Mouse (Mus musculus) adrenal gland (tissue): ENCODE results near the gene Rfwd3.
"Not testable (repeated sequence)": the region's sequence is repeated elsewhere in the genome, so short reads cannot be mapped to it uniquely, and the experiment has no call there.

Experiments
- intact Hi-C: fragments of 180-260 bp; cut with DNase I; formaldehyde crosslinking; loops from one replicate; pipeline ENCODE4 v1.15.1; 2025
- long read RNA-seq, 2 experiments: library from polyadenylated mRNA; unstranded; transcript quantifications; one replicate each; pipeline ENCODE4 v2.0.0; 2020; ENCODE audit warnings: borderline replicate concordance in 1 of 2; ENCODE audit not compliant: insufficient replicate concordance in 1 of 2

Rfwd3 gene
- long read RNA-seq, experiment 1, full-length matches to known transcripts = 2 of 9 reads
- long read RNA-seq, experiment 1, partial matches to known transcripts = 6 of 9 reads
- long read RNA-seq, experiment 1, other reads (novel, unspliced or antisense) = 1 of 9 reads
- long read RNA-seq, experiment 2, full-length matches to known transcripts = 5 of 15 reads
- long read RNA-seq, experiment 2, partial matches to known transcripts = 2 of 15 reads
- long read RNA-seq, experiment 2, other reads (novel, unspliced or antisense) = 8 of 15 reads

DNA sequence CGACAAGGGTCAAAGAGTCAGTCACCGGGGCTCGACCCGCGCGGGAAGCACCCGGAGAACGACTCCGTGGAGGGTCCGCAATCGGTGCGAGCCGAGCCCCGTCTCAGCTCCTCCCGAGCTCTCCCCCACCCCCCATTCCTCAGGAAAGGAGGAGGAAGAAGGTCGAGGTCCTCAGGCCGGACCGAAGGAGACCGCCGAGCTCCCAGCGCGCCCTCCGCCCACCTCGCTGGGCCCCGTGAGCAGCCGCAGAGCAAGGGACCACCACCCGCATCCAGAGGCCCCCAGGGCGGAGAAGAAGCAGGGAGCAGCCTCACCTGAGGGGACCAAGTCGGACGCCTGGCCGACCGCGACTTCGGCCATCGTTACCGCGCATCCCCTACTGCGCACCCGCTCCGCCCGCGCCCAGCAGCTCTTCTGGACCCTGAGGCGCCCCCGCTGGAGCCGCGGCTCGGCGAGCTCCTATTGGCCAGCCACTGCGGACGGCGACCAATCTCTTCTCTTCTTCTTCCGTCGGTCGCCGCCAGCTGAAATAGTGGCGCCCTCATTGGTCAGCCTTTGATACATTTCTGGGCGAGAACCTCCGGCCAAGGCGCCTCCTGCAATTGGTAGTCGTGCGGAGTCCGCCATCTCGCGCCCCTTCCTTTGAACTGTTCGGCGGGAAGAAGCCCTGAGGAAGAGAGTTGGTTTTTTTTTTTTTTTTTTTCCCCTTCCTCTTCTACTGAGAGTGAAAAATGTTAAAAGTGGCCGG is at the start of gene Rfwd3:
Gene Rfwd3 (minus strand): TSS at position 402 of the 748 bp plus-strand sequence.
- intact Hi-C loops = no loop called here

DNA sequence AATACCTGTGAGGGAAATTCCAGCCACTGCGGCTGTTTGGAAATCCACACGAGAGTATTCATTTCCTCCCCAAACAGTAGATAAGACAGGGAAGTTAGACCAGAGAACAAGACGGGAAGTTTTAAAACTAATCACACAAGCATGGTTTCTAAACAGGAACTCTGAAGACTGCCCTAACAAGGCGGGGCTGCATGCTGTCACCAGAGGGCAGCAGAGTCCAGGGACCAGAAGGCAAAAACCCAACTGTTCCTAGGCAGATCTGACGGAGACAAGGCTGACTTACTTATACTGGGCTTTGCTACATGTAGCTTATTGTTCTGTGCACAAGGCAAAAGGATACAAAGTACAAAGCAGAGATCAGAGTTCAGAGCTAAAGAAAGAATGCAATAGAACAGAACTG is 43.2 kb upstream of the Rfwd3 start:
- intact Hi-C loops = loop anchor here (2.0 to 10.0 kb wide), 2 partner anchors 96 to 322 kb away; no protein-coding TSS in a partner anchor

DNA sequence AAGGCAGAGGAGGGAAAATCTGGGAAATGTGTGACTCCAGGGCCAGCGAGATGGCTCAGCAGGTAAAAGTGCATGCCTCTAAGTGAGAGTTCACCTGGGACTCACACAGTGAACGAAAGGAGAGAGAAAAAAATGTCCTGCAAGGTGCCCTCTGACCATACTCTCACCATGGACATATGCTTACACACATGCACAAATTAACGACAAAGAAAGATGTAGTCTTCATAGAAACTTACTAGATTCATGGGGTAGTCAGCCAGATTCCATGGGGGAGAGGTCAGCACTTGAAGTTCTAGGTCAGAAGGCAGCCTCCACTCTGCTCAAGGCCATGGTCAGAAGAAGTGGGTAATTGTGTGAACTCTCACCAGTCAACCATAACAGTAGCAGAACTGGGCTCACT is 40.2 kb upstream of the Rfwd3 start:
- intact Hi-C loops = loop anchor here (10.0 kb wide), 1 partner anchor 325 kb away; no protein-coding TSS in a partner anchor

DNA sequence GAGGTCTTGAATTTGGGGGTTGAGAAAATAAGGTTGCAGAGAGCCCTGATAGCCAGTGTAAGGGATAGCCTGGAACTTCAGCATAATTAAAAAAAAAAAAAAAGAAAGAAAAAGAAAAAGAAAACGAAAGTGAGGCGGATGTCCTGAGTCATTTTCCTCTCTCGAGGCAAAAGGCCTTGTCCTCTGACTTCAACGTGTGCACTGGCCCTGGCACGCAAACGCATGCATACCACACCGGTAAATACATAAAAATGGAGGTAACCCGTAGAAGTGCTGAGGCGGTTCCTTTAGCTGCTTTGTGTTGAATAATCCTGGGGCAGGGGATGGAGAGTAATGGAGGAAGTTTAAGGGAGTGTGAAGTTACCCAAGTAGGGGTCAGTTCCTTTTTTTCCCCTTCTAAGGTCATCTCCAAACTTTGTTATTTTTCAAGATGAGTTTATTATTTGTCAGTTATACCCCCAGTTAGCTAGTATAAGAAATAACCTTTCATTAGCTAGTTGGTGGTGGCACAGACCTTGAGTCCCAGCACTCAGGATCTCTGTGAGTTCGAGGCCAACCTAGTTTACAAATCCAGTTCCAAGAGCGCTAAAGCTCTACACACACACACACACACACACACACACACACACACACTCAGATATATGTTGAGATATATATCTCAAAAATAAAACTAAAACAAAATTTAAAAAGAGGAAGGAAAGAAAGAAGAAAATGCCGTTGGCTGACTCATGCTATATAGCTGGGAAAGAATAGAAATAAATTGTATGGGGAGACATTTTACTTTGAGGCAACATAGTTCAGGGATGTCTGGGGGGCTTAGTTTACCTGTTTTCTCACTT is 38.6 kb upstream of the Rfwd3 start:
- intact Hi-C loops = no loop called here

DNA sequence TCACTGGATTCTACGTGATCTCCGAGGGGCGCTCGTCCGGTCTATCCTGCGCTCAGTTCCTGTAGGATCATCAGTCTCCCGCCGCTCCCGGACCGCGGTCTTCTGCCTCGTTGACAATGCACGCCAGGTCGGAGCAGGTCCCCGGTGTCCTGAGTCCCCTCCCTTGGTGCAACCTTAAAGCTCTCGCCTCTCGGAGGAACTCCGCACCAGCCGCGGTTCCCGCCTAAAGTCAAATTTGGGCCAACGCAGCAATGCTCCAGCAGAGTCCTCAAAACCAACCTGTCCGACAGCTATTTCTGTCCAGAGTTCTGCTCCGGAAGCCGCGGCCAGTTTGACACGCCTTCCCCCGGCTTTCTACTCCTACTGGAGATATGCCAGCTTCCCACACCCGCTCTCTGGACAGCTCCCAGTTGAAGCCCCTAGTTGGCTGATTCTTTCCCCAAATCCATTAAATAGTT is 37.9 kb upstream of the Rfwd3 start, which contains the start of gene Mlkl:
Gene Mlkl (minus strand): TSS at position 288 of the 458 bp plus-strand sequence.
- intact Hi-C loops = no loop called here

DNA sequence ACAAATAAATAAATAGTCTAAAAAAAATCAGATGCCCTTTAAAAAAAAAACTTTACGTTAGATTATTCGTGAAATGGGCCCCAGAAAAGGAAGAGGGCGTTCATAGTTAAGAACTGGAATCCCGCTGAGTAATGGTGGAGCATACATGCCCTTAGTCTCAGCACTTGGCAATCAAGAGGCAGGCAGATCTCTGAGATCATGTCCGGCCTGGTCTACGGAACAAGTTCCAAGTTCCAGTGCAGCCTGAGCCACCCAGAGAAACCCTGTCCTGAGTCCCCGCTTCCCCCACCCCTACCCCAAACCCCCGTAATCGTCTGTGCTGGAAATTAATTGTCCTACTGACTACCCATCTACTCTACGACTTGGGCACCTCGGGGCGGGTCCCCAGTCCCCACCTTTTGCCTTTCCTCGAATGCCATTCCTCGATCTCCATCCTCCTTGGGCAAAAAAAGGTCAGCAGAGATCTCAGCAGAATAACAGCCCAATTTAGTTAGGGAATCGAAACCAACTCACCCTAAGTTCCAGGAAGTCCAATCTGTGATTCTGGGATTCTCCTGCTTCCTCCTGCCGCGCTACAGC is 37.4 kb upstream of the Rfwd3 start:
- intact Hi-C loops = no loop called here

DNA sequence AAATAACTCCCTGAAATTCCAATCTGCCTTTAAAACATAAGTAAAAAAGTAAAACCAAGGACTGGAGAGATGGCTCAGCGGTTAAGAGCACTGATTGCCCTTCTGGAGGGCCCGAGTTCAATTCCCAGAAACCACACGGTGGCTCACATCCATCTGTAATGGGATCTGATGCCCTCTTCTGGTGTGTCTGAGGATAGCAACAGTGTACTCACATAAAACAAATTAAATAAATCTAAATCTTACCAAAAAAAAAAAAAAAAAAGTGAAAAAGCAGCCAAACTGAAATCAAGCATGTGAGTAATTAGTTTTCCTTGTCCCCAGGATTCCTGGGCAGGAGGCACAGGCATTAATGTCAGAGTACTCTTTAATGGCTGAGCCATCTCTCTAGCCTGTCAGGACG is 36.7 kb upstream of the Rfwd3 start:
- intact Hi-C loops = no loop called here

DNA sequence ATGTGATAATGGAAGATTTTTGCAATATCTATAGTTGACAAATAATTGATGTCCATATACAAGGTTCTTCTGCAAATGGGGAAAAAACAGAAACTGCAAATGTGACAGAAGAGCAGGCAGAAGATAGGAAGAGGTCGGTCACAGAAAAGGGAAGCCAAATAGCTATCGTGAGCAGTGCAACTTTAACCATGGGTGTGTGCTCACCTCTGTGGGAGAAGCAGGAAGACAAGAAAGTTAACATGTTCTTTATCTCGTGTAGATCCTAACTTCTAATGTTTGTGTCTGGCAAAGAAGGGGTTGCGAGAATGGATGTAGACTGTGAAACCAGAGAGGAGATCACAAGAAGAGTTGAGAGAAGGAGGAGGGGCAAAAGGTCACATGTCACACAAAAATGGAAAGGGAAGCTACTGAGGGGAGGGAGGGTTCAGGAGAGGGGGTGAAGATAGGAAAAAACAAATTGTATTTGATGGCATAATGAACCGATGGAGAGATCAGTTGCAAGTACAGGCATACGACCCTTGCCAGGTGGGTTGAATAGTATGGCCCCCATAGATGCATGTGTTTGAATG is 25.3 kb upstream of the Rfwd3 start:
- intact Hi-C loops = no loop called here

DNA sequence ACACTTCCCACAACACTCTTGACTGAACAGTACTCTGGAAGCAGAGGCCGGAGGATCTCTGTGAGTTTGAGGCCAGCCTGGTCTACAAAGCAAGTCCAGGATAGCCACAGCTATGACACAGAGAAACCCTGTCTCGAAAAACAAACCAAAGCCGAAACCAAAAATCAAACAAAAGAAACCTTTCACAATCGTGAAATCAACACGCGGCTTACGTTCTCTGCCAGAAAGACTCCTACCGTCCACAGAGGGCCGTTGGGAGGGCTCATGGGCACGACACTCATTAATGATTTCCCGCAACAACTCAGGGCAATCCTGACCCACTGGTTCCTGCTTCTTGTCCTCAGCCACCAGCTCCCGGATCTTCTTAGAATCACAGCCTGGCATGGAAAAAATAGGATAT is 14.7 kb upstream of the Rfwd3 start:
- intact Hi-C loops = no loop called here

DNA sequence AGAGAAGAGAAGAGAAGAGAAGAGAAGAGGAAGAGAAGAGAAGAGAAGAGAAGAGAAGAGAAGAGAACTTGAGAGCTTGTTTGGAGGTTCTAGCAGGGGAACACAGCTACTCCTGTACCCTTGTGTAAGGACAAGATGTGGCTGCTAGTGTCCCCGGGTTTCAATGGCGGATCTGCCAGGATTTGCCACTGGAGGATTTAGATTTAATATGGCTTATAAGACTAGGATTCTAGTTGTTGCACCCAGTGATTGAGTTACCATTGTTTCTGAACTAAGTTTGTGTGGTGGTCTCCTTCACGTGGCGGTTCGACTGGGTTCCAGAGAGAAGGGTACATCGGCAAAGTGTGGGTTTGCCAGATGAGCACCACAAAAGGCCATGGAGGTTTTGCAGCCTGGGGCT is 13.9 kb upstream of the Rfwd3 start:
- intact Hi-C loops = not testable (repeated sequence)

DNA sequence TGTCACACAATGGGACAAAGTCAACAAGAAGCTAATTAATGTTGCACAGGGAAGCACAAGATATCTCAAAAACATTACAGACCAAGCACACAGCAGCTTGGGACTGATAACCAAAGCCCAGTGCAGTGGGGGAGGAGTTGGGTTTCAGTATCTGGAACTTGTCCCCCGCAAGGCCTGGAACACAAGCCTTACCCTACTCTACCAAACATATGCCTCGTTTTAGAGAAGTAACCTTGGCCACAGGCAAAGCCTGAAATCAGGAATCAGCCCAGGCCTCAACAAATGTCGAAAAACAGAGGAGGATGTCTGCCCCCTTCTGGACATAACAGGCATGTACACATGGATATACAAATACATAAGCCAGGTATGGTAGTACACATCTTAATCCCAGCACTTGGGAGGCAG is 12.7 kb upstream of the Rfwd3 start:
- intact Hi-C loops = no loop called here

DNA sequence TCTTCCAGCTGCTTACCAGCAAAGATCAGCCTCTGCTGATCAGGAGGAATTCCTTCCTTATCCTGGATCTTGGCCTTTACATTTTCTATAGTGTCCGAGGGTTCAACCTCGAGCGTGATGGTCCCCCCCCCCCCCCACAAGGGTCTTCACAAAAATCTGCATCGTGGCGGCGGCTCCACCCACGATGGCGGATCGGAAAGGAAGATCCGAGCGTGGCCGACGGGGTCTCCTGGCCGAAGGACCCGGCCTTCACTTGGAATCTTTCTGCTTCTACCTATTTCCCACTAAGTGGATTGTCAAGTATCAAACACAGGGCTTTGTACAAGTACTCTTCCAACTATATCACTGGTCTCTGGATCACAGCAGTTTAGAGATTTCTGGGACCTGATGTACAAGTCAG is 10.0 kb upstream of the Rfwd3 start:
- intact Hi-C loops = not testable (repeated sequence)

DNA sequence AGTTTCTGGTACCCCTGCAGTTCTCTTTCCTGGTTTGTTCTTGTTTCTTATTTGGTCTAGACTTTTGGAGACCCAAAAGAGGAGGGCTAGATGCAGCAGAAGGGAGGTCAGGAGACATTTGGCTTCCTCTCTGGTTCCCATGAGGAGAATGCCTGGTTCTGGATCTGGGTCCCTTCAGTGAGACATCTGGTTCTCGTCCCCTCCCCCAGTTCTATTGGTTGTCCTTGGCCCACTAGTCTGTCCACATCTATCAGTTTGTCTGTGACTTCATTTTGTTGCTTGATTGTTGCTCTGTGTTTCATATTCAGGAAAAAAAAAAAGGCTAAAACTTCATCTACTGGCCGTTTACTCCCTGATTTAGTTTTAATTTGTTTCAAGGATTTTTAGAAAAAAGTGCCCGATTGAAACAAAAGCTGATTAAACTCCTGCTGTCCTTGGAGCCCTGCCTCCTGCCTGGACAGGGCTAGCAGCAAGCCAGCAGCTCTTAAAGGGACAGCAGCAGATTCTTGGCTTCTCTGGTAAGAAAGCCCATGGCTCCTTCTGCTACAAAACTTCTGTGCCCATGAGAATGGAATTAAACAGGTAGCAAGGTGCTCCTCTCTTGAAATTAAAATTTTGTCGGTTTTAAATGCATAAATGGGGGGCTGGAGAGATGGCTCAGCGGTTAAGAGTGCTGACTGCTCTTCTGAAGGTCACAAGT is 5.2 kb upstream of the Rfwd3 start:
- intact Hi-C loops = no loop called here

DNA sequence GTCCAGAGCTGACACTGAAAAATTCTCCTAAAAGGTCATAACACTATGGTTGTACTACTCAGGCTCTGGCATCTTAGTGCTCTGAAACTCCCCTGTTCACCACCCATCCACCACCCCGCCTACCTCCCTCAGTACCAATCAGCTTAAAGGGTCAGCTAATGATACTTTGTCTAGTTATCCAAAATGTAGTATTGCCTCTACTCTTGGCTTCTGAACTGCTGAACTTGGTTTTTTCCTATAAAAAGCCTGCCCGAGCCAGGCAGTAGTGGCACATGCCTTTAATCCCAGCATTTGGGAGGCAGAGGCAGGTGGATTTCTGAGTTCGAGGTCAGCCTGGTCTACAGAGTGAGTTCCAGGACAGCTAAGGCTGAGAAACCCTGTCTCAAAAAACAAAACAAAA is 4.3 kb upstream of the Rfwd3 start:
- intact Hi-C loops = no loop called here

DNA sequence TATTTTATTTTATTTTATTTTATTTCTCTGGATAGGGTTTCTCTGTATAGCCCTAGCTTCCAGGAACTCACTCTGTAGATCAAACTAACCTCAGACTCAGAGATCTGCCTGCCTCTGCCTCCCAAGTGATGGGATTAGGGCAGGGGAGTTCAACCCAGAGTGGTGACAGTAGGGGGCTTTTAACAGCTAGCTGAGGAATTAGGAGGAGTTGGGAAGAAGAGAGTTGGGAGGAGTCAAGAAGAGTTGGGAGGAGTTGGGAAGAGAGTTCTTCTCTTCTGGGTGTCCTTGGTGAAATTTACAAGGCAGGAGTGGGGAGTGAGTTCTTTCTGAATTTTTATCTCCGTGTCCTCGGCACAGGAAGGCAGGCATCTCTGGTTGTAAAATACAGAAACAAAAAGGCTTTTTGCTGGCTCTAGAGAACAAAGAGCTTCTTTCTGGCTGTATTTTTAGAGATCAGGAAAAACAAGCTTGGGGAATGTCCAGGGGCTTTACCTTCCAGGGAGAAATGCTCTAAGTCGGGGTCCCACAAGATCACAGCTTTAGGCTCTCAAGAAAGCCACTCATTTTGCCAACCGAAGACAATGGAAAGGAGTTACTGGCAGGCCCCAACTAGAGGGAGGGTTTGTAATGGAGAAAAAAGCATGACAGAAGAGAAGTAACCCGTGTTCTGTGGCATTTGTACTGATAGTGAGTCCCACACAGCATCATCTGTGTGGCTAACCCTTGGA is 3.2 kb upstream of the Rfwd3 start:
- intact Hi-C loops = not testable (repeated sequence)

DNA sequence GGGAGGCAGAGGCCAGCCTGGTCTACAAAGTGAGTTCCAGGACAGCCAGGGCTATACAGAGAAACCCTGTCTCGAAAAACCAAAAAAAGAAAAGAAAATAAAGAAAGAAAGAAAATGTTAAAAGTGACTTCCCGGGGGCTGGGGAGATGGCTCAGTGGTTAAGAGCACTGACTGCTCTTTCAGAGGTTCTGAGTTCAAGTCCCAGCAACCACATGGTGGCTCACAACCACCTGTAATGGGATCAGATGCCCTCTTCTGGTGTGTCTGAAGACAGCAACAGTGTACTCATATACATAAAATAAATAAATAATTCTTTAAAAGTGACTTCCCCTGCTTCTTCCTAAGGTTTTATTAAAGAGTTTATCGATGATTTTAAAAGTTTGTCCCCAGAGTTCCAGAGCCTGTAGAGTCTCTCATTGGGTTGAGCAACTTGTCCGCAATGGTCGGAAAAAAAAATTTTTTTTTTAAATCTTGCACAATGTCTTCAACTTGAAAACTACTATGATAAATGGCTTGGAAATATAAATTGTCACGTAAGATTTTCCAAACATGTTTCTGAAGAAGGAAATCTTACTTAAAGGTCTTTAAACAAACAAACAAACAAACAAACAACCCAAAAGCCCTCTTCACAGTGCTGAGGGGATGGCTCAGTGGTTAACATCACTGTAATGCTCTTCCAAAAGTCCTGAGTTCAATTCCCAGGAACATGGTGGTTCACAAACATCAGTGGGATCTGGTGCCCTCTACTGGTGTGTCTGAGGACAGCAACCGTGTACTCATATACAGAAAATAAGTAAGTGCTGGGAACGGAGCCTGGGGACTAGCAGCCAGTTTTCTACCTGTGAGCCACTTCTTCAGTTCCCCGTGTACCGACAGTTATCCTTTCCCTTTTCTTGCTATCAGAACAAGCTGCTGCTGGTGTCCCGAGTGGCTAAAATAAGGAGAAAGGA is 850 bp upstream of the Rfwd3 start:
- intact Hi-C loops = no loop called here

DNA sequence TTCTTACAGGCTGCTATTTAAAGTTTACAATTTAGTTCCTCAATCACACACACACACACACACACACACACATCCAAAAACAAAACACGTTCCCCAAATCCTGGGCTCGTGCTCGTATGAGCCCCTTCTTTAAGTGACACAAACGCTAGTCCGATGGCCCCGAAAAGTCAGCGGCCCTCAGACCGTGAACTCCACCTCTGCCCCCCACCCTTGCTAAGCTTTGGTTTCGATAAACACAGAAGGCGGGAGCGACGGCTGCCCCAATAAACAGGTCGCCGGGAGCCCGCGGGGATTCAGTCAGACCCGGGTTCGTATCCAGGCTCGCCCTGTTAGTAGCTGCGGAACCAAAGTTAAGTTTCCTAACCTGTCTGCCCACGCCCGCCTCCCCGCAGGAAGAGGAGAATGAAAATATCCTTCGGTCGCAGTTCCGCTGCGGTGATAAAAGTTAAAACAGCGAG is 630 bp downstream of the Rfwd3 start:
- intact Hi-C loops = no loop called here

DNA sequence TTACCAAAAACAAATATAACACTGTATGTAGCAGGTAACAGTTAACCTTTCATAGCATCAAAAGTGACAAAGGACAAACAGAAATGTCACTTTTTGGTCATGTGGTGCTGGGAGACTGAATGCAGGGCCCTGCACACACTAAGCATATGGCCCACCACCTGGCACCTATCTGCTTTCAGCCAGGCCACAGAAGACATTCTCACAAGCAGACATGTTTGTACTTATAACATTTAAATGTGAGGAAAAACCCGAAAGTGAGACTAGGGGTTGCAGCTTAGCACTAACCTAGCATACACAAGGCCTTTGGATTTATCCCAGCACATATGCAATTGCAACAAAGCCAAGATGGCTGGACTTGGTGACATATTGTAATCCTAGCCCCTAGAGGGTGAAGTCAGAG is 2.0 kb downstream of the Rfwd3 start:
- intact Hi-C loops = no loop called here
